ENCODE assay signal across 14 mouse cellular contexts in genomic region chr13:92884930-92885329, GRCm38 (mm10).
"Had no signal": no experiment of that assay in that cellular context is flagged by ENCODE, and none has a peak within 500 bp of the region (broad histone marks: within the 10 kb centered on the region; RNA-seq: fewer than 3 reads in every experiment).

No protein-coding gene starts in this region.

- H3K27me3 ChIP-seq: limb, embryonic 12.5 days; midbrain, embryonic 15.5 days; neural tube, embryonic 12.5 days; stomach, embryonic 15.5 days had no signal

- ATAC-seq: midbrain, embryonic 15.5 days had no signal

- H3K4me2 ChIP-seq: limb, embryonic 12.5 days; midbrain, embryonic 11.5 days; midbrain, embryonic 15.5 days; neural tube, embryonic 12.5 days; stomach, embryonic 15.5 days had no signal

- H3K9me3 ChIP-seq: limb, embryonic 12.5 days; midbrain, embryonic 15.5 days; neural tube, embryonic 12.5 days; stomach, embryonic 15.5 days had no signal

- H3K27ac ChIP-seq: limb, embryonic 12.5 days; liver, embryonic 14.5 days; midbrain, embryonic 15.5 days; neural tube, embryonic 12.5 days; stomach, embryonic 15.5 days had no signal

- H3K9ac ChIP-seq: limb, embryonic 12.5 days; liver, embryonic 14.5 days; midbrain, embryonic 15.5 days; neural tube, embryonic 12.5 days; stomach, embryonic 15.5 days had no signal

- H3K4me1 ChIP-seq: midbrain, embryonic 15.5 days; neural tube, embryonic 12.5 days; stomach, embryonic 15.5 days had no signal

- H3K36me3 ChIP-seq: limb, embryonic 12.5 days; midbrain, embryonic 15.5 days; neural tube, embryonic 12.5 days; stomach, embryonic 15.5 days had no signal

- H3K4me3 ChIP-seq: limb, embryonic 12.5 days; midbrain, embryonic 15.5 days; neural tube, embryonic 12.5 days; stomach, embryonic 15.5 days had no signal

- DNase-seq: kidney, adult 8-10 months; kidney, postnatal 25 days; lung, adult 18-20 months; lung, postnatal 36 days; retina, postnatal 1 day; right cerebral cortex, postnatal 4 days; thymus, adult 2 months; thymus, postnatal 25 days had no signal
